Mouse (Mus musculus) testis, adult 2 months (tissue): ENCODE measurements around the gene Sipa1l1.

Source experiments
- CTCF ChIP-seq: fragments of 200-500 bp; IDR thresholded peaks from 2 replicates; pipeline ENCODE4 v1.5.1; 2012; ENCODE audit warnings: low read depth, mild to moderate bottlenecking, inconsistent platforms, low read length, moderate library complexity; ENCODE audit not compliant: control insufficient read depth, insufficient read depth, insufficient replicate concordance
- POLR2A ChIP-seq: fragments of 200-500 bp; IDR thresholded peaks from 2 replicates; pipeline ENCODE4 v1.6.1; 2012; ENCODE audit warnings: low read depth, mild to moderate bottlenecking, inconsistent platforms, low read length, moderate library complexity; ENCODE audit not compliant: control insufficient read depth

- TF ChIP-seq CTCF, result no peak
- TF ChIP-seq POLR2A, result no peak
Measured at GRCm38 (mm10) chr12:82247371-82248258, 78.5 kb downstream of the Sipa1l1 start.
